Mouse (Mus musculus) heart, embryonic 11.5 days (tissue): ENCODE results near the gene Rad51b. TPM values are rescaled to one million over a fixed set of nuclear protein-coding genes. Genes with fewer than 3 reads are reported as not detected.

ENCODE experiments used
- ATAC-seq: fragments of 200-750 bp; cut with Nextera tagmentation; replicated peaks from 2 replicates; pipeline ENCODE4 v1.8.0; 2017; ENCODE audit warnings: moderate library complexity; ENCODE audit not compliant: insufficient number of reproducible peaks, low FRiP score, low TSS enrichment
- H3K27ac ChIP-seq: fragments of 300-500 bp; sonication (generic); 2 replicates; pipeline ENCODE4 v1.5.1; 2014; ENCODE audit warnings: mild to moderate bottlenecking, low read depth, low read length
- H3K27me3 ChIP-seq: fragments of 300-500 bp; sonication (generic); 2 replicates; pipeline ENCODE4 v1.6.1; 2014; ENCODE audit warnings: mild to moderate bottlenecking, low read length, mixed read lengths; ENCODE audit not compliant: control insufficient read depth, insufficient read depth
- H3K36me3 ChIP-seq: fragments of 300-500 bp; sonication (generic); 2 replicates; pipeline ENCODE4 v1.6.1; 2014; ENCODE audit warnings: mild to moderate bottlenecking, low read length, moderate library complexity, mixed read lengths; ENCODE audit not compliant: control insufficient read depth, insufficient read depth
- H3K4me1 ChIP-seq: fragments of 300-500 bp; sonication (generic); 2 replicates; pipeline ENCODE4 v1.6.1; 2014; ENCODE audit warnings: low read length; ENCODE audit not compliant: control insufficient read depth, insufficient read depth
- H3K4me2 ChIP-seq: fragments of 300-500 bp; sonication (generic); 2 replicates; pipeline ENCODE4 v1.6.1; 2014; ENCODE audit warnings: mild to moderate bottlenecking, moderate library complexity
- H3K4me3 ChIP-seq: fragments of 300-500 bp; sonication (generic); 2 replicates; pipeline ENCODE4 v1.5.1; 2014; ENCODE audit warnings: low read depth, low read length
- H3K9ac ChIP-seq: fragments of 300-500 bp; sonication (generic); 2 replicates; pipeline ENCODE4 v1.6.1; 2014; ENCODE audit warnings: mild to moderate bottlenecking, low read depth, low read length, moderate library complexity
- H3K9me3 ChIP-seq: fragments of 300-500 bp; sonication (generic); replicated peaks from 2 replicates; pipeline ENCODE4 v1.6.1; 2016; ENCODE audit warnings: low read length; ENCODE audit not compliant: control insufficient read depth
- WGBS: fragments of 180-500 bp; shearing (Covaris S2); extraction: QIAGEN DNeasy Blood & Tissue Kit; methylation state at CpG from one replicate; pipeline ENCODE4 v1.1.7; 2014; ENCODE audit not compliant: insufficient replicate concordance; 5-methylcytosine and 5-hydroxymethylcytosine counted together
- polyA plus RNA-seq: library from polyadenylated mRNA; unstranded; fragments of >200 nt; fragmentation: Nextera tagmentation; extraction: Ambion mirVana; gene quantifications from 2 replicates; pipeline ENCODE4 v1.2.1, GENCODE M21; 2014

Rad51b gene
- polyA plus RNA-seq, 1 experiment from 2014 or later: 6.4 TPM

DNA sequence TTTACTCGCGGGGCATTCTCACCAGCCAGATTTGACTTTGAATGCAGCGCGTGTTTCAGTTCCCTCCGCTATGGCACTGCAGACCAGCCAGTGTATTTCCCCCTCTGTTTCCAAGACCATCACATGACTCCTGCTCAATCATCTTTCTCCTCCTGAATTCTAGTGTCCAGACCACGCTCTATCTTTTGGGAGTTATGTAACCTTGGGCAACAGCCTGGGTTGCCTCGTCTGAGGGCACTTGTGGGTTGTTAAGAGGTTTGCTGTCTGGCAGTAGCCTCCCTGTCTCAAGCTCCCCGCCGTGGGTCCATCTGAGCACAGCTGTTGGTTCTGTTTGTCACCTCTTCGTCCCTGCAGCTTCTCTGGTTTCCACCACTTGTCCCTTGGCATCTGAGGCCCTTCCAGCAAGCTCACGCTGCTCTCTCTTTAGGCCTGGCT is 309.1 kb downstream of the Rad51b start:
- no peaks in the 10 kb centered on the region for H3K9me3 ChIP-seq
- no peak for ATAC-seq
- H3K4me1 ChIP-seq: peaks cover 10% of the 10 kb centered on the region
- H3K9ac ChIP-seq: no peak overlapping the region
- no peak overlapping the region for H3K27ac ChIP-seq
- no peaks in the 10 kb centered on the region for H3K27me3 ChIP-seq
- WGBS: 81% methylated on average over 11 of the region's 11 CpGs
- no peaks in the 10 kb centered on the region for H3K36me3 ChIP-seq
- H3K4me2 ChIP-seq: no peak overlapping the region
- H3K4me3 ChIP-seq: no peak overlapping the region

DNA sequence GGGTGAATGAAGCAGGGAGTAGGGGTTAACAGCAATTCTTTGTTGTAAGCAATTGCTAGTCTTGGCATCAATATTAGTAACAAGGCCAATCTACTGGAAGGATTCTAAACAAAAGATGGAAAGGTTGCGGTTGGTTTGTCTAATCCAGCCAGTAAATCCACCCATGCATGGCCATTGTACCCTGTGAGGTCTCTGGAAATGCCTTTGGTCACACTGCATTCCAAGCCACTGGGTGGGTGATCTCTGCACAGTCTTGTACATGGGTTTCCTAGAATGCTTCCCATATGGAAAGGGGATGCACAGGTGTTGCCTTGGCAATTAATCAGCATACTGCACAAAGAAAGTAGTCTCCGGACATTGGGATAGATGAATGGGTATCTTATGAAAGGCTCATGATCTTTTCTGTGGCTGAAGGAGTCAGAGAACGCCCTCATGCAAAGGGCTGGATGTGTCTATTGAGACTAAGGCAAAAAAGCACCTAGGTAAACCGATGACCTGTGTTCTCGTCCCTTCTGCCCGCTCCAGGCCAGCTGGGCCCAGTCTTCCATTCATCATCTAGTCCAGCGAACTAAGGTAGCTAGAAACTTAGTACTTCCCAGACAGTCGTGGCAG is 312.4 kb downstream of the Rad51b start:
- H3K27me3 ChIP-seq: no peaks in the 10 kb centered on the region
- ATAC-seq: no peak
- H3K9me3 ChIP-seq: no peaks in the 10 kb centered on the region
- H3K4me2 ChIP-seq: no peak overlapping the region
- no peak overlapping the region for H3K4me3 ChIP-seq
- WGBS: 84% methylated on average over 8 of the region's 8 CpGs
- H3K27ac ChIP-seq: no peak overlapping the region
- H3K9ac ChIP-seq: no peak overlapping the region
- H3K36me3 ChIP-seq: no peaks in the 10 kb centered on the region
- peaks cover 22% of the 10 kb centered on the region for H3K4me1 ChIP-seq

DNA sequence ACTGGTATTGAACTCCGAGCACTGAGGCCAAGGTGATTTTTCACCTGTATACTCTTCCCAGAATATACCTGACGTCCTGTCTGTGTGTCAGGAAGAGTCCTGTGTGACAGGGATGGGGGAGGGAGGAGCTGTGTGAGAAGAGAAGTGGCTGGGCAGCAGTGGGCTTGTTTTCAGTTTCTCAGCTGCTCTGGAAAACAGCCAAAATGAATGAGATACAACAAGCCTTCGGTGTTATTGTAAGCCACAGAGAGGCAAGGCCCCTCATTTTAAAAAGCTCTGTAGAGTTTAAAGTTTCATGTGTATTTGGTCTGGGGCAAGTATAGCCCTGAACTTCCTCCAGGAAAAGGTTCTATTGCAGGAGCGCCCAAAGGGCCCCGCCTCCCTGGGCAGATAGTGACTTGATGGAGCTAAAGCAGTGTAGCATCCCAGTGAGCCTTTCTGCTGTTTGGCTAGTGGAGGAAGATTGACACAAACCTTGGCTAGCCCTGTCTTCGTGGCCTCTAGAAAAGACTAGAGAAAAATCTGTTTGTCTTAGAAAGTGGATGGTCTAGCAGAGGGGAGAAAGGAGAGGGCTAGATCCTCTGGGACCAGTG is 313.5 kb downstream of the Rad51b start:
- ATAC-seq: no peak
- H3K36me3 ChIP-seq: no peaks in the 10 kb centered on the region
- H3K9ac ChIP-seq: no peak overlapping the region
- no peaks in the 10 kb centered on the region for H3K27me3 ChIP-seq
- 56% methylated on average over 6 of the region's 6 CpGs for whole genome bisulfite sequencing
- peak overlapping the region; percentile 1; the same call in 1 of the 2 replicates for H3K27ac ChIP-seq
- no peaks in the 10 kb centered on the region for H3K9me3 ChIP-seq
- H3K4me2 ChIP-seq: no peak overlapping the region
- H3K4me1 ChIP-seq: peaks cover 22% of the 10 kb centered on the region
- no peak overlapping the region for H3K4me3 ChIP-seq

DNA sequence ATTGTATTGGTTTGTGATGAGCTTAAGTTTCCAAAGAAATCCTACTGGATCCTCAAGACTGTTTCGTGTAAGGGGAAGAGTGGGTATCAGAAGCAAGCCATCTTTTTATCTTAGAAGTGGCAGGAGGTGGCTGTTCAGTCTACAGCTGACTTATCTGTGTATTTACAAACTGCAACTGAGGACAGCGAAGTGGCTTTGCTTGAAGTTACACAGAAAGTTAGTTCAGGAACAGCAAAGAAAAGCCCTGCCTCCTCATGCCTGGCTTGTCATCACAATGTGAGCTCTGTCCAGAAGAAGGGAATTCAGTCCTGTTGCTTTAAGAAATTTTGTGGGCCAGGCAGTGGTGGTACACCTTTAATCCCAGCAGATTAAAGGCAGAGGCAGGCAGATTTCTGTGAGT is 314.6 kb downstream of the Rad51b start:
- Histone ChIP-seq H3K4me1 (peaks cover 22% of the 10 kb centered on the region), H3K9ac (0 out of 2 replicates have a peak overlapping the region, but pooled peaks have one; percentile 6), H3K27me3 (no peaks in the 10 kb centered on the region), H3K9me3 (no peaks in the 10 kb centered on the region), H3K36me3 (no peaks in the 10 kb centered on the region), H3K4me2 (no peak overlapping the region), H3K27ac (peak overlapping the region; percentile 1; the same call in 1 of the 2 replicates), H3K4me3 (no peak overlapping the region)
- no peak for ATAC-seq
- WGBS: 51% methylated on average over 2 of the region's 2 CpGs

DNA sequence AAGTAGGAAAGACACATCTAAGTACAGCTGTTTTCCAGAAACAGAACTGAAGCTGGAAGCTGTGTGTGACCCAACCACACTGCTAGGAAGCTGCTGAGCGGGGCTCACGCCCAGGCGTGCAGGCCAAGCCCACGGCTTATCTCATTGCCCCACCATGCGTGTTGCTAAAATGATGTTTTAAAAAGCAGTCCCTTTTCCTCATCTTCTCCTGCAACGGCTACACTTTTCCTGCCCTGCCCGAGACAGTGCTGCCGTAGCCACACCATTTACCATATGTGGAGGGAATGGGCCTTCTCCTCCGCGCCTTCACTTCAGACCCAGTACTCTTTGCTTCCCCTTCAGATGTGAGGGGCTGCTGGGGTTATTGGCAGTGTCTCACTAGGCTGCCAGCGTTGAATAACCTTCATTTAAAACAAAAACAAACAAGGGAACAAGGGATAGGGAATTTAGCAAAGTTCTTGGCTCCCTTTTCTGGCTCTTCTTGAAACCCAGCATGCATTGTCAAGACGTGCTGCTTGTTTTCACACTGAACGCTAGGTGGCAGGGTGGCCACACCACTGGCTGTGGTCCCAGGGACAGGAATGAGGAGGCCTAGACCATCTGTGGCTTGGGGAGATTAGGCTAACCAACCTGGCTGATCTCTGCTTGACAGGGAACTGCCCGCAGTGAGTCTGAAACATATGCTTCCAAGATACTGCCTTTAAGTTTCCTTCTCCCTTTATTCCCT is 315.4 kb downstream of the Rad51b start:
- Histone ChIP-seq H3K4me2 (peak overlapping the region; percentile 20; the same call in 1 of the 2 replicates), H3K4me1 (peaks cover 22% of the 10 kb centered on the region), H3K9ac (peak overlapping the region; percentile 58; the same call in 1 of the 2 replicates), H3K36me3 (no peaks in the 10 kb centered on the region), H3K27me3 (no peaks in the 10 kb centered on the region), H3K4me3 (no peak overlapping the region), H3K9me3 (no peaks in the 10 kb centered on the region), H3K27ac (peak overlapping the region; percentile 37)
- peak; percentile 81 for ATAC-seq
- 43% methylated on average over 14 of the region's 14 CpGs for WGBS

DNA sequence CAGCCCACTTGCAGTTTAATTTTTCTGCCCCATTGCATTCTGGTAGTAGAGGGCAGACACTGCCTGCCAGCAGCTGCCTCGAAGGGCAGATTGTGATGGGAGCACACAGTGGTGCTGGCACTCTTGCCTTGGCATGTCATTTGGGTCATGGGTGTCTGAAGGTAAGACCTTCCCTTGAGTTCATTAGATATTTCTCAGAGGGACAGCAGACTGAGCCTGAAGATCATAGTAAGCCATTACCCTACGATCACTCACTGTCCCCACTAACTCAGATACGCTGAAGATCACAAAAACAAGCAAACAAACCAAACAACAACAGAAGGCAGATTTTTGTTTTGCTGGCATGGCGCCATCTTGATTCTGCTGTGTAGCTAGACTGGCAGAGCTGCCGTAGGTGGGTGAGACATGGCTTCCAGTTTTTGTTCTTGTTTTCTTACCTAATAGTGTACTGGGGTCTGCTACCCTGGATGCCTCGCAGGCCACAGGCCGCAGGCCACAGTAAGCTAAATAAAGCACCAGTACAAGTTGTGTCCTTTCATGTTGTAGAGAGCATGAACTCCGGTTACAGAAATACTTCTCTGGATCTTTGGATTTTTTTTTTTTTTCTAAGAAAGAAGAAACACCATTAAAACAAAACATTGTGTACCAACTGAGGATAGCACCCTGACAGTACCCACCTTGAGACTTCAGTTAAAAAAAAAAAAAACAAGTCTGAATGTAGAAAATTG is 316.1 kb downstream of the Rad51b start:
- Histone ChIP-seq H3K27ac (peak overlapping the region; percentile 32; the same call in 1 of the 2 replicates), H3K27me3 (no peaks in the 10 kb centered on the region), H3K4me2 (no peak overlapping the region), H3K9ac (no peak overlapping the region), H3K4me3 (no peak overlapping the region), H3K36me3 (no peaks in the 10 kb centered on the region), H3K9me3 (no peaks in the 10 kb centered on the region), H3K4me1 (peaks cover 22% of the 10 kb centered on the region)
- ATAC-seq: no peak
- WGBS: 83% methylated on average over 8 of the region's 8 CpGs

DNA sequence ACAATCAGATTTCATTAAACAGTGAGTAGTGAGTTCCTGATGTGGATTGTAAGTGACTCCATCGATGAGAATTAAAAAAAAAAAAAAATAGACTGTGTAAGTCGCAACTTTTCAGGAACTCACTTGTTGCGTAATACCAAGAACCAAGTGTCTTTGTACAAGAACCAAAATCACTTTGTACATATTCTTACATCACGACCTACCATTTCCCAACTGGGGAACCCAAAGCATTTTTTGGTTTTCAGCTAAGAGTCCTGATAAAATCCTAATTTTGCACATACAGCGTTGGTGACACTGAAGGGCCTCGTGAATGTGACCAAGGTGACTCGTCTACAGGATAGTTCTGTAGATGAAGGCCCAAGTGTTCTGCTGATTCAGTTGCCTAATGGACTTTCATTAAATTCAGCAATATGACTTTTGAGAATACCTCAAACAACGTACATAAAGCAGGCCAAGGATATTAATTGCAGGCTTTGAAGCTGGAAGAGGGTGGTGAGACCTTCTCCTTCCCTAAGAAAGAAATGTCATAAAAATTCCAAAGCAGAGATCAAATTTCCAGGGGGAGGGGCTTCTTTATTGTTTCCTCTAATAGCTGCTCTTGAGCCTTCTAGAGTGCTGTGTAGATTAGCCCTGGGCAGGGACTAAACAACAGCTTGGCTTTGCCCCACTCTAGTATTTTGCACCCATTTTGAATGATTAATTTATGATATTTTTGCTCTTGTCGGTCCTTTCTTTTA is 316.9 kb downstream of the Rad51b start:
- H3K9me3 ChIP-seq: no peaks in the 10 kb centered on the region
- WGBS: 77% methylated on average over 9 of the region's 9 CpGs
- H3K4me1 ChIP-seq: peaks cover 22% of the 10 kb centered on the region
- no peak overlapping the region for H3K9ac ChIP-seq
- no peak overlapping the region for H3K4me2 ChIP-seq
- H3K36me3 ChIP-seq: no peaks in the 10 kb centered on the region
- no peaks in the 10 kb centered on the region for H3K27me3 ChIP-seq
- H3K27ac ChIP-seq: 0 out of 2 replicates have a peak overlapping the region, but pooled peaks have one; percentile 12
- H3K4me3 ChIP-seq: no peak overlapping the region
- no peak for ATAC-seq

DNA sequence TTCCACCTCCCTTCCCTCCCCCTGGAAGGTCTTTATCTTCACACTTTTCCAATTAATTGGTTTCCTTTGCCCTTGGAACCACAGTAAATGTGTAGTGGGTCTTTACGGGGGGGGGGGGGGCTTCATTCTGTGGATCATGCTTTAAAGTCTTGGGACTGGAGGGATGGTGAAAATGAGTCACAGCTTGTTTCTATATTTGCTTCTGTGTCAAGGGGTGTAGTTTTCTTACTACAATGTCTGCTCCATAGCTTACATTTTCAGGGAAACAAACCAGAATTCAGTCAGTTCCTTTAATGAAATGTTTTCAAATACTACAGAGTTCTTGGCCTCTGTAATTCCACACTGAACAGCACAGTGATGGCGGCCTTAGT is 317.5 kb downstream of the Rad51b start:
- H3K27ac ChIP-seq: 0 out of 2 replicates have a peak overlapping the region, but pooled peaks have one; percentile 12
- H3K36me3 ChIP-seq: no peaks in the 10 kb centered on the region
- H3K27me3 ChIP-seq: no peaks in the 10 kb centered on the region
- no peak overlapping the region for H3K4me2 ChIP-seq
- H3K9me3 ChIP-seq: no peaks in the 10 kb centered on the region
- H3K4me1 ChIP-seq: peaks cover 22% of the 10 kb centered on the region
- no peak overlapping the region for H3K4me3 ChIP-seq
- no peak for ATAC-seq
- 90% methylated on average over 2 of the region's 2 CpGs for WGBS
- no peak overlapping the region for H3K9ac ChIP-seq
